Mouse (Mus musculus) embryonic facial prominence, embryonic 15.5 days (tissue): ENCODE data around the gene Bhlhb9. TPM values are rescaled to one million over a fixed set of nuclear protein-coding genes. Genes with fewer than 3 reads are reported as not detected.
"Not testable (repeated sequence)": the region's sequence is repeated elsewhere in the genome, so short reads cannot be mapped to it uniquely, and the experiment has no call there.

Experiments
- ATAC-seq: fragments of 200-750 bp; cut with Nextera tagmentation; 2 replicates; pipeline ENCODE4 v1.8.0; 2017; ENCODE audit warnings: low read depth, moderate TSS enrichment; ENCODE audit not compliant: insufficient number of reproducible peaks, low FRiP score, low TSS enrichment
- H3K27ac ChIP-seq: fragments of 300-500 bp; sonication (generic); replicated peaks from 2 replicates; pipeline ENCODE4 v1.5.1; 2015; ENCODE audit warnings: mild to moderate bottlenecking, inconsistent platforms
- H3K27me3 ChIP-seq: fragments of 300-500 bp; sonication (generic); 2 replicates; pipeline ENCODE4 v1.6.1; 2015; ENCODE audit warnings: inconsistent platforms
- H3K36me3 ChIP-seq: fragments of 300-500 bp; sonication (generic); 2 replicates; pipeline ENCODE4 v1.6.1; 2015; ENCODE audit warnings: mild to moderate bottlenecking, inconsistent platforms
- H3K4me1 ChIP-seq: fragments of 300-500 bp; sonication (generic); 2 replicates; pipeline ENCODE4 v1.6.1; 2015; ENCODE audit warnings: inconsistent platforms
- H3K4me2 ChIP-seq: fragments of 300-500 bp; sonication (generic); replicated peaks from 2 replicates; pipeline ENCODE4 v1.6.1; 2015; ENCODE audit warnings: mild to moderate bottlenecking, inconsistent platforms
- H3K4me3 ChIP-seq: fragments of 300-500 bp; sonication (generic); replicated peaks from 2 replicates; pipeline ENCODE4 v1.5.1; 2015; ENCODE audit warnings: mild to moderate bottlenecking, inconsistent platforms
- H3K9ac ChIP-seq: fragments of 300-500 bp; sonication (generic); 2 replicates; pipeline ENCODE4 v1.6.1; 2015; ENCODE audit warnings: inconsistent platforms
- H3K9me3 ChIP-seq: fragments of 300-500 bp; sonication (generic); replicated peaks from 2 replicates; pipeline ENCODE4 v1.6.1; 2016; ENCODE audit warnings: inconsistent platforms
- WGBS: fragments of 180-500 bp; shearing (Covaris S2); methylation state at CpG from one replicate; pipeline ENCODE4 v1.1.7; 2015; 5-methylcytosine and 5-hydroxymethylcytosine counted together
- polyA plus RNA-seq: library from polyadenylated mRNA; unstranded; fragments of >200 nt; fragmentation: Nextera tagmentation; extraction: Ambion mirVana; gene quantifications from 2 replicates; pipeline ENCODE4 v1.2.1, GENCODE M21; 2015

Bhlhb9 gene
- polyA plus RNA-seq, 1 experiment from 2014 or later: 51.8 TPM

GRCm38 (mm10) chrX:135835896-135836295 lies 38.5 kb downstream of the Bhlhb9 start:
- not testable (repeated sequence) for H3K4me3 ChIP-seq, H3K4me1 ChIP-seq, ATAC-seq, H3K27me3 ChIP-seq, H3K4me2 ChIP-seq, H3K9me3 ChIP-seq, H3K27ac ChIP-seq, H3K9ac ChIP-seq, H3K36me3 ChIP-seq
- 37% methylated on average over 1 of the region's 1 CpGs for WGBS

- H3K27me3 ChIP-seq: no peaks in the 10 kb centered on the region
- H3K4me3 ChIP-seq: no peak overlapping the region
- H3K36me3 ChIP-seq: no peaks in the 10 kb centered on the region
- no peak overlapping the region for H3K27ac ChIP-seq
- H3K4me2 ChIP-seq: no peak overlapping the region
- ATAC-seq: no peak
- H3K9ac ChIP-seq: no peak overlapping the region
- no peaks in the 10 kb centered on the region for H3K9me3 ChIP-seq
- 62% methylated on average over 2 of the region's 2 CpGs for WGBS
- no peaks in the 10 kb centered on the region for H3K4me1 ChIP-seq
Observed at GRCm38 (mm10) chrX:135837896-135838295, 40.5 kb downstream of the Bhlhb9 start.

- peak within 1 kb of the TSS; percentile 72 for H3K4me2 ChIP-seq
- not testable (repeated sequence) for H3K36me3 ChIP-seq, H3K27me3 ChIP-seq, H3K9me3 ChIP-seq, H3K27ac ChIP-seq, H3K4me1 ChIP-seq
- WGBS: 20% methylated on average over 30 of the region's 32 CpGs
- H3K9ac ChIP-seq: peak within 1 kb of the TSS; percentile 37; the same call in 1 of the 2 replicates
- peak; percentile 88 for ATAC-seq
- H3K4me3 ChIP-seq: peak within 1 kb of the TSS; percentile 52
Observed at GRCm38 (mm10) chrX:135838521-135839360, 41.3 kb downstream of the Bhlhb9 start, which contains the start of gene Gprasp2. TSS of gene Gprasp2 (plus strand) at chrX:135839034.

- WGBS: 18% methylated on average over 16 of the region's 17 CpGs
- H3K9ac ChIP-seq: peak overlapping the region; percentile 37; the same call in 1 of the 2 replicates
- H3K27me3 ChIP-seq, H3K9me3 ChIP-seq, H3K27ac ChIP-seq, H3K36me3 ChIP-seq, ATAC-seq, H3K4me1 ChIP-seq: not testable (repeated sequence)
- peak overlapping the region; percentile 72 for H3K4me2 ChIP-seq
- peak overlapping the region; percentile 52 for H3K4me3 ChIP-seq
Observed at GRCm38 (mm10) chrX:135839397-135840391, 42.3 kb downstream of the Bhlhb9 start.

GRCm38 (mm10) chrX:135866806-135867205 lies 69.4 kb downstream of the Bhlhb9 start:
- H3K36me3 ChIP-seq, H3K4me1 ChIP-seq, H3K4me3 ChIP-seq, ATAC-seq, H3K9ac ChIP-seq, H3K9me3 ChIP-seq, H3K27ac ChIP-seq, H3K27me3 ChIP-seq, H3K4me2 ChIP-seq: not testable (repeated sequence)
- WGBS: 76% methylated on average over 9 of the region's 9 CpGs

- Histone ChIP-seq H3K36me3 (no peaks in the 10 kb centered on the region), H3K27ac (no peak overlapping the region), H3K9me3 (no peaks in the 10 kb centered on the region), H3K4me1 (no peaks in the 10 kb centered on the region), H3K4me3 (no peak overlapping the region), H3K4me2 (no peak overlapping the region), H3K27me3 (no peaks in the 10 kb centered on the region), H3K9ac (no peak overlapping the region)
- 71% methylated on average over 1 of the region's 1 CpGs for WGBS
- no peak for ATAC-seq
Observed at GRCm38 (mm10) chrX:135876679-135877078, 79.3 kb downstream of the Bhlhb9 start.

- no peaks in the 10 kb centered on the region for H3K9me3 ChIP-seq
- no peak overlapping the region for H3K4me2 ChIP-seq
- H3K4me3 ChIP-seq: no peak overlapping the region
- H3K36me3 ChIP-seq: no peaks in the 10 kb centered on the region
- H3K4me1 ChIP-seq: no peaks in the 10 kb centered on the region
- no peak overlapping the region for H3K9ac ChIP-seq
- no peak for ATAC-seq
- no peaks in the 10 kb centered on the region for H3K27me3 ChIP-seq
- no peak overlapping the region for H3K27ac ChIP-seq
- 75% methylated on average over 1 of the region's 1 CpGs for WGBS
Observed at GRCm38 (mm10) chrX:135879626-135880025, 82.2 kb downstream of the Bhlhb9 start.

- 20% methylated on average over 41 of the region's 41 CpGs for WGBS
- peak; percentile 97 for ATAC-seq
- H3K9ac ChIP-seq: peak overlapping the region; percentile 42
Observed at GRCm38 (mm10) chrX:135885411-135886233, 88.2 kb downstream of the Bhlhb9 start.

GRCm38 (mm10) chrX:135886234-135886585 lies 88.8 kb downstream of the Bhlhb9 start:
- peak; percentile 53 for ATAC-seq
- Histone ChIP-seq H3K9me3 (no peaks in the 10 kb centered on the region), H3K4me2 (peak overlapping the region; percentile 49), H3K4me3 (peak overlapping the region; percentile 62), H3K9ac (peak overlapping the region; percentile 42), H3K27ac (peak overlapping the region; percentile 86), H3K36me3 (peaks cover 11% of the 10 kb centered on the region; the same call in 1 of the 2 replicates), H3K27me3 (no peaks in the 10 kb centered on the region), H3K4me1 (no peaks in the 10 kb centered on the region)
- WGBS: 12% methylated on average over 11 of the region's 11 CpGs

More at GRCm38 (mm10) chrX:135885411-135886233, 88.2 kb downstream of the Bhlhb9 start:
- H3K4me2 ChIP-seq: peak overlapping the region; percentile 49
- peak overlapping the region; percentile 86 for H3K27ac ChIP-seq
- H3K36me3 ChIP-seq: peaks cover 11% of the 10 kb centered on the region; the same call in 1 of the 2 replicates
- H3K27me3 ChIP-seq: no peaks in the 10 kb centered on the region
- no peaks in the 10 kb centered on the region for H3K9me3 ChIP-seq
- H3K4me1 ChIP-seq: no peaks in the 10 kb centered on the region
- peak overlapping the region; percentile 62 for H3K4me3 ChIP-seq

- Histone ChIP-seq H3K9ac (no peak overlapping the region), H3K9me3 (no peaks in the 10 kb centered on the region), H3K27ac (no peak overlapping the region), H3K4me2 (no peak overlapping the region), H3K36me3 (no peaks in the 10 kb centered on the region), H3K27me3 (no peaks in the 10 kb centered on the region), H3K4me3 (no peak overlapping the region), H3K4me1 (no peaks in the 10 kb centered on the region)
- no peak for ATAC-seq
- 75% methylated on average over 4 of the region's 4 CpGs for WGBS
Observed at GRCm38 (mm10) chrX:135916580-135916979, 119.2 kb downstream of the Bhlhb9 start.
